Mouse (Mus musculus) gastrocnemius, adult 2 months (tissue): ENCODE results near the gene Pde8b. TPM values are rescaled to one million over a fixed set of nuclear protein-coding genes. Genes with fewer than 3 reads are reported as not detected.

ENCODE experiments used
- DNase-seq: peaks from one replicate; pipeline ENCODE4 v3.0.0; 2022
- H3K27ac ChIP-seq: fragments of 200-600 bp; 2 replicates; pipeline ENCODE4 v1.8.1; 2022; ENCODE audit warnings: mild to moderate bottlenecking
- H3K4me3 ChIP-seq: fragments of 200-600 bp; 2 replicates; pipeline ENCODE4 v1.8.1; 2022; ENCODE audit warnings: mild to moderate bottlenecking, moderate library complexity
- CTCF ChIP-seq: fragments of 200-600 bp; IDR thresholded peaks from 2 replicates; pipeline ENCODE4 v1.8.1; 2022; ENCODE audit warnings: antibody characterized with exemption, mild to moderate bottlenecking, moderate library complexity
- intact Hi-C: fragments of 180-260 bp; cut with DNase I; formaldehyde crosslinking; loops from one replicate; pipeline ENCODE4 v1.15.1; 2025
- total RNA-seq, 2 experiments: library from RNA; stranded (reverse); gene quantifications; 2 replicates each; pipeline ENCODE4 v1.2.3; 2021

Gene Pde8b
- total RNA-seq, 2 experiments from 2014 or later: 2.0 to 3.3 TPM

DNA sequence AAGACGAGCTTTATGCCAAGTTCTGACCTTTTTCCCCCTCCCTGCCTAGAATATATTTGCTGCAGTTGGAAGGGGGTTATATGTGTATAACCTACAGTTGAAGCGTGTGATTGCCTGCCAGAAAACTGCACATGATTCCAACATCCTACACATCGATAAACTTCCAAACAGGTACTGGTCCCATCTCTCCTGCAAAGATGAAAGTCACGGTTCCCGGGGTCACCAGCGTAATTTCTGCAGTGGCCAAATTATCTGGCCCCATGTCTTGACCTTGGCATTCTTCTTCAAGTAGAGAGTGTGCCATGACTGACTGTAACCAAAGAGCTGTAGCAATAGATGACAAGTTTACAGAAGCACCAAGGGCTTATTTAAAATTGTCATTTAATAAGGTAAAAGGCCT is 232.9 kb downstream of the Pde8b start:
- intact Hi-C loops: loop anchor here (5.0 kb wide), 1 partner anchor 270 kb away; no protein-coding TSS in a partner anchor
- no peak for TF ChIP-seq CTCF
- Histone ChIP-seq H3K4me3 (no peak overlapping the region), H3K27ac (no peak overlapping the region)
- DNase-seq: no peak

DNA sequence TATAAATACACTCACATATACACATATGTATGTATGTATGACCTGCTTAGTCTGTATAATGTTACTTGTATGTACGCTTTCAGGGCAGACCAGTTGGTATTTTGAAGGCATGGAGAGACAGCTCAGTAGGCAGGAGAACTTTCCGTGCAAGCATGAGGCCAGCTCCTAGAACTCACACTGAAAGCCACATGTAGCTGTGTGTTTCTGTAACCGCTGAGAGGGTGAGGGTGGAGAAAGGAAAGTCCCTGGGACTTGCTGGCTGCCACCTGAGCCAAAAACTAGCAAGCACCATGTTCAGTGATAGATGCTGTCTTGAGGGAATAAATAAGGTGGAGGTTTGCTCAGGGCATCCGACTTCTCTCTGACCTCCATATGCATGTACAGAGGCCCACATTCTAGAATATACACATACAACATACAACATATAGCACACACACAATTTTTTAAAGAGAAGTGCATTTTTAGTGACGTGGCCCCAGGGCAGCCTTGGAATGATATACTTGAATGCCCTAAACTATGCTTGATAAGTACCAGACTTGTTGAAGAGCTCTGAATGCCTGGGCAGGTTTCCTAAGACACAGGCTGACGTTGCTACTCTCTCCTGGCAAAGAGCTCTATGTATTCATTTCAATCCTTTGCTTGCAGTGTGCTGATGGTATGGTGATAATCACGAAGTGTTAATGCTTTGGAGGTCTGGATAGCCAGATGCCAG is 238.4 kb downstream of the Pde8b start:
- no peak for TF ChIP-seq CTCF
- no peak overlapping the region for H3K27ac ChIP-seq
- intact Hi-C loops: no loop called here
- DNase-seq: no peak
- H3K4me3 ChIP-seq: no peak overlapping the region

DNA sequence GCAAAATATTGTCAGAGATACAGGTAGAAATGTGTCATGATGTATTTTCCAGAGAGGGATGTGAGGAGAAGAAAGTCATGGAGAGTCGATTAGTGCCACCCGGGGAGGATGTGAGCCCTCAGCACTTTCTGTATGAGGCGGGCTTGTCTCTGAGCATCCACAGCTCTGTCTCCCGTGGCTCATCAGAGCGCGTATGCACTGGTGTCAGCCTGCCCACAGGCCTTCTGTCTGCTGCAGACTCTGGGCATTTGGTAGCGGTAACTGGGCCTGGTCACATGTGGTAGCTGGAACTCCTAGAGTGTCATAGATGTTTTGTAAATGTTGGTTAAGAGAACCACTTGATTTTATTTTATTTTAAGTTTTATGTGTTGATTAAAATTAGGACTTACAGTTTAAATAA is 240.9 kb downstream of the Pde8b start:
- intact Hi-C loops: loop anchor here (10.0 kb wide), 1 partner anchor 1516 kb away; no protein-coding TSS in a partner anchor
- no peak overlapping the region for H3K27ac ChIP-seq
- DNase-seq: no peak
- no peak overlapping the region for H3K4me3 ChIP-seq
- TF ChIP-seq CTCF: no peak

DNA sequence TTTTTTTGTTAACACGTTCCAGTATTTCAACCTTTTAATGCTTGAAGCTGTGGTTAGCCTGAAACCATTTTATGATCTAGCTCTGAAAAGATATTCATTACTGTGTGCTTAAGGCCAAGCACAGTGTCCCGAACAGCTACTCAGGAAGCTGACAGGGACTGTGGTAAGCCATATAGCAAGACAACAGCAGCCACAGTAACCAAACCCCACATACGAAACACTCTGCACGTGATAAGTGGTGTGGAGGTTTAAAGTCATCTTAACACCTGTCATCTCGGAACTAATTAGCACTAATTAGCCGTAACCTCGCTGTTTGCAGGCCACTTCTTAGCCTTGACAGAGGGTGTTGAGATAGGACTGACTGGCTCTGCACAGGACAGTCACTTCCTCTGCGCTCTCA is 242.9 kb downstream of the Pde8b start:
- no peak for TF ChIP-seq CTCF
- DNase-seq: no peak
- intact Hi-C loops: loop anchor here (10.0 kb wide), 1 partner anchor 1518 kb away; no protein-coding TSS in a partner anchor
- no peak overlapping the region for H3K4me3 ChIP-seq
- no peak overlapping the region for H3K27ac ChIP-seq

DNA sequence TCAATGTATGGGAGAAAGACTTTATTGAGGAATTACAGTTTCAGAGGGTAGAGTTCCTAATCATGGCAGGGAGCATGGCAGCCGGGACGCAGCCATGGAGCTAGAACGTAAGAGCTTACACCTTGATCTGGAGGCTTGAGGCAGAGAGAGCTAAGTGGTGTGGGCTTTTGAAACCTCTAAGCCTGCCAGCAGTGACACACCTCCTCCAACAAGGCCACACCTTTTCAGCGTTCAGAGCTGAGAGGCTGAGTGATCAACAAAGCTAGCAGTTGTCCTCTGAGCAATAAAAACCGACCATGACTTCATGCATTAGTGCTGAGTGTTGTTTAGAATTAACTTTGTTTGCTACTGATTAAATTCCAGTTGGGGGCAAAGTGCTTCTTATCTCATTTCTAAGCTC is 259.6 kb downstream of the Pde8b start:
- intact Hi-C loops: no loop called here
- DNase-seq: no peak
- H3K27ac ChIP-seq: no peak overlapping the region
- H3K4me3 ChIP-seq: no peak overlapping the region
- TF ChIP-seq CTCF: no peak

DNA sequence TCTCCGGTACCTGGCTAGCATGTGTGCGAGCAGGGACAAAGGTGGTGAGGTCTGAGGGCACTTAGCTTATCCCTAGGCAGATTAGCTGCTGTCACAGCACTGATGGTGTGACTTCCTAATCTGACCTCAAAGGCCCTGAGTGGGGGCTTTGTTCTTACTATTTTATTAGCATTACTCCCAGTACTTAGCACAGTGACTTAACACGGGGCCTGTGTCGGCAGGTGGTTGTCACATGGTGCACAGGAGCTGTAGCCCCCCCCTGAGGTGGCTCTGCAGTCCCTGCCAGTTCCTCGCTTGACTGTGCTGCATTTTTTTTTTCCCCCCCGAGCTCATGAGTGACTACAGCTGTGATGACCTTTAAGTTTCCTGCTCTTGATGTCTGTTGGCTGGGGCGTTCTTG is 271.1 kb downstream of the Pde8b start:
- no peak overlapping the region for H3K27ac ChIP-seq
- intact Hi-C loops: no loop called here
- DNase-seq: no peak
- TF ChIP-seq CTCF: no peak
- H3K4me3 ChIP-seq: no peak overlapping the region

DNA sequence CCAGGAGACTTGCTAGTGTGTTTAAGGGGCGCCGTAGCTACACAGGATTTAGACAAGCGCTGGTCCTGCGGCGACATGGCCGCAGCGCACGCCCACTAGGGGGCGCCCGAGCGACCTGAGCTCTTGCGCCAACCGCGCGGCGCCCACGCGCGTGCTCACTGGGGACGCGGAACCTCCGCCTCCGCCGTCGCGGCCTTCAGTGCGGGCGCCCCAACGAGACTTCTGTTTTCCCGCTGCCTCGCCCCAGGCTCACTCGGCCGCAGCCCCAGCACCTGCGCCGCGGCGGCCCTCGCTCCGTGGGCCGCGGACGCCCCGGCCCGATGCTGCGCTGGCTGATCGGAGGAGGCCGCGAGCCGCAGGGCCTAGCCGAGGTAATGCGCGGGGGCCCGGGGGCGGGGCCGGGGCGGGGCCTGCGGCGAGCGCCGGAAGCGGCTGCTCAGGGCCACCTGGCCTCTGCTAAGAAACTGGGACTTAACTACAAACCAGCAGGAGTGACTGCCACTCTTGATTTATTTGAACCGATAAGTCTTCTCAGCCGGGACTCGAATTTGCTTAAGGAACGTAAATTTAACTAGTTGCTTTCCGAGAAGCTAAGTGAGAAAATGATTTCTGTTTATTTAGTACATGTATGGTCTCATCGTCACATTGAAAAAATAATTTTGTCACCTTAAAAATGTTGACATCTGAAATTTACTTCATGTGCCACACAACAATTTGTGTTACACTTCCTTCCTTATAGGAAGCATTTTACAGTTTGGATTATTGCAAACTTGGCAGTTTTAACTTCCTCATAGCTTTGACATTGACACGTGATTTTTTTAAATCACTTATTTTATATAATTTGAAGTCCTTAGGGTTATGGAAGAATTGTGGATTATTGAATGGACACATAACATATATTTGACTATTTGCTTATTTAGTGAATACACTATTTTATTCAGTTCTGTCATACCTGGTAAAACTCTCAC is 273.6 kb downstream of the Pde8b start, which contains the start of gene Wdr41:
Gene Wdr41 (plus strand): TSS at position 126 of the 968 bp plus-strand sequence.
- Histone ChIP-seq H3K4me3 (peak within 1 kb of the TSS; percentile 88), H3K27ac (peak within 1 kb of the TSS; percentile 98)
- intact Hi-C loops: no loop called here
- TF ChIP-seq CTCF: peak; percentile 99
- peak; percentile 94 for DNase-seq

DNA sequence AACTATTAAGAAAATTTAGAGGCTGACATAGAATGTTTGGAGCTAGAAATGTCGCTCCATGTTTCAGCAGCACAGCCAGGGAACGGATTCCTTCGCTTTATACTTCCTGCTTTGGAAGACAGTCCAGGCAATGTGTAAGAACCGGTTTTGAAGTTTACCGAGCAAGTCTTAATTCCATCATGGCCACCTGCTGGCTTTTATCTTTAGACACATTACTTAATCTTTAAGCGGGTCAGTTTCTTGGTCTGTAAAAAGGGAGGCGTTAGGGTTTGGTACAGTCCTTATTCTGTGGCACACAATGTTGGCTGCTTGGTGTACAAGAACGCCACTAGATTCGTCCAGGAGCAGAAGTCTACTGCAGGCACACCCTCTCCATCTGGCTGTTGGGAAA is 274.3 kb downstream of the Pde8b start:
- no peak for DNase-seq
- no peak for TF ChIP-seq CTCF
- intact Hi-C loops: no loop called here

More for the DNA sequence above, 274.3 kb downstream of the Pde8b start:
- Histone ChIP-seq H3K27ac (peak overlapping the region; percentile 98), H3K4me3 (peak overlapping the region; percentile 88)

Other genes starting within 250 kb of the Pde8b start
- gene Zbed3, start 73.3 kb upstream of the Pde8b start, total RNA-seq: 1 to 10 TPM; 4.2 to 8.2 TPM
- 10 to 100 TPM; 16.5 to 19.7 TPM for gene Aggf1, start 125.0 kb upstream of the Pde8b start, total RNA-seq
- gene Crhbp, start 194.6 kb upstream of the Pde8b start, total RNA-seq: not detected
- gene S100z, start 228.4 kb upstream of the Pde8b start, total RNA-seq: not detected